Mouse (Mus musculus) spleen, postnatal 0 days (tissue): ENCODE data around the gene Nrxn3. TPM values are rescaled to one million over a fixed set of nuclear protein-coding genes. Genes with fewer than 3 reads are reported as not detected.

Source experiments
- polyA plus RNA-seq: library from polyadenylated mRNA; unstranded; fragments of >200 nt; fragmentation: Nextera tagmentation; extraction: Ambion mirVana; gene quantifications from 2 replicates; pipeline ENCODE4 v1.2.1, GENCODE M21; 2015

Nrxn3 gene
- 0.08 and 0.22 TPM in 2 replicates for polyA plus RNA-seq

GRCm38 (mm10) chr12:88722691-88723070, at the start of gene Nrxn3:
Nrxn3 (plus strand) TSS chr12:88722876.

